Mouse (Mus musculus) CH12.LX (cell line): ENCODE results near the gene Sost.

Source experiments
- CTCF ChIP-seq, 2 experiments: IDR thresholded peaks in 1 of 2; conservative IDR thresholded peaks in 1 of 2; 2 replicates each; pipeline ENCODE4 v1.5.1; 2011 to 2012; ENCODE audit warnings: low read depth in 2 of 2, low read length in 2 of 2, improper control_type of control experiment in 1 of 2, inconsistent platforms in 1 of 2, mild to moderate bottlenecking in 1 of 2, moderate library complexity in 1 of 2
- E2F4 ChIP-seq: IDR thresholded peaks from 2 replicates; pipeline ENCODE4 v1.6.1; 2011; ENCODE audit warnings: low read depth, low read length, improper control_type of control experiment; ENCODE audit not compliant: insufficient replicate concordance
- EP300 ChIP-seq: IDR thresholded peaks from 2 replicates; pipeline ENCODE4 v1.6.1; 2011; ENCODE audit warnings: low read length, improper control_type of control experiment
- ETS1 ChIP-seq: conservative IDR thresholded peaks from 2 replicates; pipeline ENCODE4 v1.6.1; 2012; ENCODE audit warnings: low read depth, mild to moderate bottlenecking, inconsistent platforms, low read length, improper control_type of control experiment, moderate library complexity
- GABPA ChIP-seq: IDR thresholded peaks from 2 replicates; pipeline ENCODE4 v1.6.1; 2012; ENCODE audit warnings: low read depth, low read length, improper control_type of control experiment, inconsistent platforms; ENCODE audit not compliant: insufficient replicate concordance
- MAX ChIP-seq: IDR thresholded peaks from 2 replicates; pipeline ENCODE4 v1.6.1; 2011; ENCODE audit warnings: low read length, improper control_type of control experiment
- MYC ChIP-seq: IDR thresholded peaks from 2 replicates; pipeline ENCODE4 v1.6.1; 2011; ENCODE audit warnings: low read depth, mild to moderate bottlenecking, improper control_type of control experiment, low read length
- PAX5 ChIP-seq: IDR thresholded peaks from 2 replicates; pipeline ENCODE4 v1.6.1; 2012; ENCODE audit warnings: low read length, inconsistent platforms, mixed read lengths
- POLR2A ChIP-seq: IDR thresholded peaks from 2 replicates; pipeline ENCODE4 v1.6.1; 2011; ENCODE audit warnings: low read depth, mild to moderate bottlenecking, improper control_type of control experiment, low read length
- RAD21 ChIP-seq: IDR thresholded peaks from 2 replicates; pipeline ENCODE4 v1.6.1; 2011; ENCODE audit warnings: low read depth, mild to moderate bottlenecking, low read length, improper control_type of control experiment, moderate library complexity
- TCF12 ChIP-seq: IDR thresholded peaks from 2 replicates; pipeline ENCODE4 v1.6.1; 2014; ENCODE audit warnings: low read depth, mild to moderate bottlenecking, inconsistent platforms, low read length, improper control_type of control experiment
- UBTF ChIP-seq: IDR thresholded peaks from 2 replicates; pipeline ENCODE4 v1.6.1; 2012; ENCODE audit warnings: low read depth, mild to moderate bottlenecking, inconsistent platforms, low read length, improper control_type of control experiment, moderate library complexity

DNA sequence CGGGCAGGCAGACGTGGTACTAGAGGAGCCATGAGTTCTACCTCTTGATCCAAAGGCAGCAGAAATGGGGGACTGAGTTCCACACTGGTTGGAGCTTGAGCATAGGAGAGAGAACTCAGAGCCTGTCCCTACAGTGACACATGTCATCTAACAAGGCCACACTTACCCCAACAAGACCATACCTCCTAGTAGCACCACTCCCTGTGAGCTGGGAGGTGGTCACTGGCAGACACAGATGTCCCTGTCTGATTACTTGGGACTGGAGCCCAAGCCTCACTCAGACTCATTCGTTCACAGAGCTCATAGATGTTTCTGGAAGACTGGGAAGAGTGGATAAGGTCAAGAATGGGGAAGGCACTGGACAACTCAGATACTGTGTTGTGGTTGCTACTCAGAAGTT lies 48.2 kb downstream of the Sost start:
- TF ChIP-seq CTCF (conservative IDR thresholded peaks at IDR 0.05 in 1 of 2, IDR thresholded peaks at IDR 0.05 in 1 of 2; ENCODE audit: low read depth in 2 of 2, low read length in 2 of 2): no peak
- no peak for TF ChIP-seq MAX
- TF ChIP-seq TCF12: no peak
- TF ChIP-seq UBTF: no peak
- no peak for TF ChIP-seq ETS1
- TF ChIP-seq E2F4: no peak
- no peak for TF ChIP-seq RAD21
- no peak for TF ChIP-seq GABPA
- no peak for TF ChIP-seq EP300
- no peak for TF ChIP-seq POLR2A
- TF ChIP-seq PAX5: no peak
- TF ChIP-seq MYC: no peak
